Mouse (Mus musculus): ENCODE measurements around the gene Homer1. TPM values are rescaled to one million over a fixed set of nuclear protein-coding genes. Genes with fewer than 3 reads are reported as not detected.

Homer1 gene
- polyA plus RNA-seq, 1 experiment from 2014 or later: 4.4 TPM

DNA sequence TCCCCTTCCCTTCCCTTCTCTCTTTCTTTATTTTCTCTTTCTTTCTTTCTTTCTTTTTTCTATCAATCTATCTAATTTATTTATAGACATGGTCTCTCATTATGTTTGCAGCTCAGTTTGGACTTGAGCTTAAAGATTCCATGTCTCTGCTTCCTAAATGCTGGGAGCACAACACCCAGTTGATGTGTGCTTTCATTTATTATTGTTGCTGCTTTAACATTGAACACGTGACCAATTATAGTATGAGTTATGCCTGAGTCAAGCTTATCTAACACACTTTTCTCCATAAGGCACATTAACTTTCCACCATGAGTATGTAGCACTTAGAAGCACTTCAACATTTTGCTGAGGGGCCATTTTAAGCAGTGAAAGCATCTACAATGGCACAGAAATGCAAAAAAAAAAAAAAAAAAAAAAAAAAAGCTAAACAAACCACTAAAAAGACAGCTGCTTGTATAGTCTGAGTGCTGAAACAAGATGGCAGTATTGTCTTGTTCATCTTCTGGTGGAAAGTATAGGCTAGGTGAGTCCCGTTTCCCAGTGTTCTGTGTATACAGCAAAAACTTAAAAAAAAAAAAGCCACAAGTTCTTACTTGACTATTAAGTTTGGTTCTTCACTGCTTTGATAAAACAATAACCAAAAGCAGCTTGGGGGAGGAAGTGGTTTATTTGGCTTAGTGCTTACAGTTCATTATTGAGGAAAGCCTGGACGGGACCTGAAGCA is 41.3 kb downstream of the Homer1 start:
- no peak overlapping the region for H3K9ac ChIP-seq
- H3K27ac ChIP-seq: no peak overlapping the region
- H3K9me3 ChIP-seq: no peaks in the 10 kb centered on the region
- H3K4me1 ChIP-seq: no peaks in the 10 kb centered on the region
- H3K36me3 ChIP-seq: no peaks in the 10 kb centered on the region
- 66% methylated on average over 3 of the region's 3 CpGs for WGBS
- no peak for ATAC-seq (ENCODE audit: borderline replicate concordance, extremely low read depth, low FRiP score, low TSS enrichment)
- H3K4me2 ChIP-seq: no peak overlapping the region
- no peaks in the 10 kb centered on the region for H3K27me3 ChIP-seq
- no peak overlapping the region for H3K4me3 ChIP-seq

DNA sequence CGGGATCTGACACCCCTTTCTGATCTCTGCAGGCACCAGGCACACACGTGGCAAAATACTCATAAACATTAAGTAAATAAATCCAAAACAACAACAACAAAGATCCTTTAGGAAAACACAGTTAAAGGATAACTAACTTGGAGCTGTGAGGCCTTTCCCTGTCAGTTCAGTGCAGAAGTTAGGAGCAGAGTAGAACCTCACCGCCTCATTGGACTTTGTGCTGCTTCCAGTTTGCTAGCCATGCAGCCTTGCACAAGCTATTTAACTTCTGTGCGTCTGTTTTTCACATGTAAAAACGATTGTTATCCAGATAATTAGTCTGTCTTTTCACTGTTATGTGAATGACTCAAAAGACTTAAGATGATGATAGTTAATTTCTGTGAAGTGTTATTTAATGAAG is 43.2 kb downstream of the Homer1 start:
- no peaks in the 10 kb centered on the region for H3K27me3 ChIP-seq
- no peak overlapping the region for H3K27ac ChIP-seq
- no peak for ATAC-seq (ENCODE audit: borderline replicate concordance, extremely low read depth, low FRiP score, low TSS enrichment)
- H3K4me1 ChIP-seq: no peaks in the 10 kb centered on the region
- H3K9ac ChIP-seq: no peak overlapping the region
- no peak overlapping the region for H3K4me3 ChIP-seq
- no peak overlapping the region for H3K4me2 ChIP-seq
- 77% methylated on average over 5 of the region's 5 CpGs for WGBS
- H3K36me3 ChIP-seq: no peaks in the 10 kb centered on the region
- H3K9me3 ChIP-seq: no peaks in the 10 kb centered on the region

DNA sequence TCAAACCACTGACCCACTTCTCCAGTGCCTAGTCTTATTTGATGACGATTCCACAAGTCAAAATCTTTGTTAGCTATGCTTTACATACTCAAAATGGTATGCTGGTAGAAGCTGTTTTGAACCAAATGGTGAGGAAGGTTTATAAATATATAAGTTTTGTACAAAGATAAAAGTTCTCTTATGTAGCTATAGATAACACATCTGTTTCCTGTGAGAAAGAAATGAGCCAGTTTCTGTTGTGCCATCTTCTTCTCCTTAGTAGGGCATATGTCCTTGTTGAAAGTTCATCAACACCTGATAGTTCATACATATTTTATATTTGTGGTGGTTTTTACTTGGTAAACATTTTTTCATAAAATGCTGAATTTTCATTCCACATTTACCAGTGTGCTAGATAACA is 45.0 kb downstream of the Homer1 start:
- no peak overlapping the region for H3K4me3 ChIP-seq
- WGBS: 78% methylated on average over 1 of the region's 1 CpGs
- no peaks in the 10 kb centered on the region for H3K27me3 ChIP-seq

DNA sequence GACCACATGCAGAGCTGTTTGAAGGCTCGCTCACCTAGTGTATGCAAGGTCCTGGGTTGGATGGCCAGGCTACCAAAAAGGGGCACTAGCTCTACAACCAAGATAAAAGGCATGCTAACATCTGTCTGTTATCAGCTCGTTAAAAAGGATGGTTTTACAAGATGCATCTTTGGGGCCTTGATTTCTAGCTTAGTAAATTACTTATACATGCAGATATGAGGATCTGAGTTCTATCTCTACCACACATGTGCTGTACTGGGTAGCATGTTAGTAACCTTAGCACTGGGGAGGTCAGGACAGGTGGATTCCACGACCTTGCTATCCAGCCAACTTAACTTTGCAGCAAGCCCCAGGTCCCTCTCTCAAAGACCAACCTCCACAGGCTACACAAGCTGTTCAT is 46.4 kb downstream of the Homer1 start:
- Histone ChIP-seq H3K9me3 (no peaks in the 10 kb centered on the region), H3K4me1 (no peaks in the 10 kb centered on the region), H3K4me2 (no peak overlapping the region), H3K27me3 (no peaks in the 10 kb centered on the region), H3K4me3 (no peak overlapping the region), H3K27ac (no peak overlapping the region), H3K36me3 (no peaks in the 10 kb centered on the region), H3K9ac (no peak overlapping the region)
- WGBS: 88% methylated on average over 3 of the region's 3 CpGs
- ATAC-seq (ENCODE audit: borderline replicate concordance, extremely low read depth, low FRiP score, low TSS enrichment): no peak

More for the DNA sequence above, 45.0 kb downstream of the Homer1 start:
- Histone ChIP-seq H3K4me2 (no peak overlapping the region), H3K36me3 (no peaks in the 10 kb centered on the region), H3K9me3 (no peaks in the 10 kb centered on the region), H3K9ac (no peak overlapping the region), H3K27ac (no peak overlapping the region), H3K4me1 (no peaks in the 10 kb centered on the region)
- ATAC-seq (ENCODE audit: borderline replicate concordance, extremely low read depth, low FRiP score, low TSS enrichment): no peak

DNA sequence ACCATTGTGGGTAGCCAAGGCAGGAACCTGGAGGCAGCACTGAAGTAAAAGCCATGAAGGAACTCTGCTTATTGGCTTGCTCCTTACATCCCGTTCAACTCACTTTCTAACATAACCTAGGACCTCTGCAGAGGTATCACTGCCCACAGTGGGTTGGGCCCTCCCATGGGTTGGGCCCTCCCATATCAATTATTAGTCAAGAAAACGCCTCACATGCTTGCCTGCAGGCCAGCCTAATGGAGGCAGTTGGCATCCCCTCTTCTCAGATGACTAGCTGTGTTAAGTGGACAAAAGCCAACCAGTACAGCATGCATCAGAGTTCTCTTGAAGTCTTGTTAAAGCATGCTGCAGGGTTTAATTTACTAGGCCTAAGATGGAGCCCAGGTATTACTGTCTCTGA is 52.6 kb downstream of the Homer1 start:
- no peak for ATAC-seq (ENCODE audit: borderline replicate concordance, extremely low read depth, low FRiP score, low TSS enrichment)
- Histone ChIP-seq H3K9me3 (no peaks in the 10 kb centered on the region), H3K9ac (no peak overlapping the region), H3K4me2 (no peak overlapping the region), H3K36me3 (no peaks in the 10 kb centered on the region), H3K4me3 (no peak overlapping the region), H3K27ac (no peak overlapping the region), H3K27me3 (no peaks in the 10 kb centered on the region), H3K4me1 (no peaks in the 10 kb centered on the region)
- 75% methylated on average over 2 of the region's 2 CpGs for WGBS

DNA sequence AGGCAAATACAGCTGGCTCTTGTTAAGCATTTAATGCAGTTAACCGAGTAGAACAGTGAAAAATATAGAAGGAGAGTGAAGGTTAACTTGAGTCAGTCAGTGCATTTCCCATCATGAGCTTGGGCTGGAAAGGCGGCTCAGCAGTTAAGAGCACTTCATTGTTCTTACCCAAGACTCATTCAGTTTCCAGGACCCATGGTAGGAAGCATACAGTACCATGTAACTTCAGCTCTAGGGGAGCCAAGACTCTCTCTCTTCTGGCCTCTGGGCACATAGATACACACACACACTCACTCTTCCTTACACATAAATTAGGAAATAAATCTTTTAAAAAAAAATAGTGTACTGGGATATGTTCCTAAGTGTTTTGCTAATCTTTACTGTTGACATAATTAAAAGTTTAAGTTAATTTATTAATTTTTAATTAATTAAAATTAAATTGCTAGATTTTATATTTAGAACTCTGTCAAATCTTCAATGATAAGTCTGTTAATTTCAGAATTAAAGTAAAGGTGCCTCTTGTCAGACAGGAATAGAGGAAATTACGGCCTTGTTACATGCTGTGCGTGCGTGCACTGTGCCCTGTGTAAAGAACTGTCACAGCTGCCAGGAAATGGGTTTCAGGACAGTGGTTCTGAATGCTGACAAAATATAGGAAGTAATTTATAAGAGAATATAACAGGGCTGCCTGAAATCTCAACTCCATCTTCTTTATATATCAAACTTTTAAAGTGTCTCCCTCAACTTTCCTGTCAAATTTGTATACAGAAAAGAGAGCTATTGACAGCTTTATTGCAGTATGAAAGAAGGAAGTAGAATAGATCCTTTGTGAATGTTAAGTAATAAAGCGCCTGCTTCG is 55.2 kb downstream of the Homer1 start:
- Histone ChIP-seq H3K4me2 (no peak overlapping the region), H3K27me3 (no peaks in the 10 kb centered on the region), H3K36me3 (no peaks in the 10 kb centered on the region), H3K9ac (no peak overlapping the region), H3K4me1 (no peaks in the 10 kb centered on the region), H3K9me3 (no peaks in the 10 kb centered on the region), H3K4me3 (no peak overlapping the region), H3K27ac (no peak overlapping the region)
- WGBS: 63% methylated on average over 7 of the region's 7 CpGs
- ATAC-seq (ENCODE audit: borderline replicate concordance, extremely low read depth, low FRiP score, low TSS enrichment): no peak

DNA sequence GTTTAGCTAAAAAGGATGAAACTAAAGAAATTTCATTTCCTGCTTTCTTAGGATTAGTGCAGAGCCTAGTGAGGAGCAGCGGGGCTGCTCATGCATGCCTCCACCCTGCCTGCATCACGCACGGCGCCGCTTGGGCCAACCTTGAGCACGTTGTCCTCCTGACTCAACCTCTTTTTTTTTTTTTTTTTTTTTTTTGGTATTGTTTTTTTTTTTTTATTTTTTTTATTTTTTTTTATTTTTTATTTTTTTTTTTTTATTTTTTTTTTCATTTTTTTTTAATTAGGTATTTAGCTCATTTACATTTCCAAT is 55.8 kb downstream of the Homer1 start:
- Histone ChIP-seq H3K9me3 (no peaks in the 10 kb centered on the region), H3K36me3 (no peaks in the 10 kb centered on the region), H3K4me1 (no peaks in the 10 kb centered on the region), H3K4me3 (no peak overlapping the region), H3K27me3 (no peaks in the 10 kb centered on the region), H3K4me2 (no peak overlapping the region), H3K9ac (no peak overlapping the region), H3K27ac (no peak overlapping the region)
- 91% methylated on average over 6 of the region's 6 CpGs for WGBS
- ATAC-seq (ENCODE audit: borderline replicate concordance, extremely low read depth, low FRiP score, low TSS enrichment): no peak

DNA sequence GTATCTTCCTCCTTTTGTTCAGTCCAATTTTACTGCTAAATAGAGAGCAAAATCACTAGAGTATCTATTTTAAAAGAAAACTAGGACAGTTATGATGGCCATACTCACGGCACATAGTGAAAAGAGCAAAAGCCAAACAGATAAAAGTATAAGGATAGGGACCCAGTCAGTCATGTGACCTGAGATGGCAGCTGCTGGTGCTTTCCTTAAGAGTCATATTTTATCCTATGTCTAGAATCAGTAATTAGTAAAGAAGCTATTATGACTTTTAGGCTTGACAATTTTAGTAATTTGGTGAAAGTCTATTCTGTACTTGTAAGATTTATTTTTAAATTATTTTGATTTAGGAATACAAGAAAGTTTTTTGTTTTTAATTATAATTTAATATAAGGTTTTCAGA is 59.1 kb downstream of the Homer1 start:
- H3K9ac ChIP-seq: no peak overlapping the region
- no peak overlapping the region for H3K27ac ChIP-seq
- WGBS: 86% methylated on average over 1 of the region's 1 CpGs
- H3K36me3 ChIP-seq: no peaks in the 10 kb centered on the region
- no peaks in the 10 kb centered on the region for H3K4me1 ChIP-seq
- ATAC-seq (ENCODE audit: borderline replicate concordance, extremely low read depth, low FRiP score, low TSS enrichment): no peak
- no peak overlapping the region for H3K4me3 ChIP-seq
- no peaks in the 10 kb centered on the region for H3K27me3 ChIP-seq
- H3K4me2 ChIP-seq: no peak overlapping the region
- H3K9me3 ChIP-seq: no peaks in the 10 kb centered on the region

DNA sequence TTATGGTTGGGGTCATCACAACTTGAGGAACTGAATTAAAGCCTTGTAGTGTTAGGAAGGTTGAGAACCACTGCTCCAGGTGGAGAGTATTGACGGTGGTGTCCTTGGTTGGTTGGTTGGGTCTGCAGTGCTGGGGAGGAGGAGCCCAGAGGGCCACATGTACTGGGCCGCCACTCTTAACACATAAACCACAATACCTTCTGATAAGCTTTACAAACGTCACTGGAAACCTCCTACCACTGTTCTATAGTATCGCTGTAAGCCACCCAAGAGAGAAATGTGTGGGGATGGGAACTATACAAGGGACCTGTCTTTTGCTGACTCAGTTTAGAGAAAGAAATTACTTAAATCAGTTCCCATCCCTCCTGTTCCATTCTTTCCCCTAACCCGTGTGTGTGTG is 68.1 kb downstream of the Homer1 start:
- no peaks in the 10 kb centered on the region for H3K36me3 ChIP-seq
- no peak overlapping the region for H3K27ac ChIP-seq
- 83% methylated on average over 5 of the region's 5 CpGs for WGBS
- no peak overlapping the region for H3K4me2 ChIP-seq
- no peak overlapping the region for H3K9ac ChIP-seq
- H3K4me3 ChIP-seq: no peak overlapping the region
- ATAC-seq (ENCODE audit: borderline replicate concordance, extremely low read depth, low FRiP score, low TSS enrichment): no peak
- no peaks in the 10 kb centered on the region for H3K4me1 ChIP-seq
- no peaks in the 10 kb centered on the region for H3K9me3 ChIP-seq
- no peaks in the 10 kb centered on the region for H3K27me3 ChIP-seq

DNA sequence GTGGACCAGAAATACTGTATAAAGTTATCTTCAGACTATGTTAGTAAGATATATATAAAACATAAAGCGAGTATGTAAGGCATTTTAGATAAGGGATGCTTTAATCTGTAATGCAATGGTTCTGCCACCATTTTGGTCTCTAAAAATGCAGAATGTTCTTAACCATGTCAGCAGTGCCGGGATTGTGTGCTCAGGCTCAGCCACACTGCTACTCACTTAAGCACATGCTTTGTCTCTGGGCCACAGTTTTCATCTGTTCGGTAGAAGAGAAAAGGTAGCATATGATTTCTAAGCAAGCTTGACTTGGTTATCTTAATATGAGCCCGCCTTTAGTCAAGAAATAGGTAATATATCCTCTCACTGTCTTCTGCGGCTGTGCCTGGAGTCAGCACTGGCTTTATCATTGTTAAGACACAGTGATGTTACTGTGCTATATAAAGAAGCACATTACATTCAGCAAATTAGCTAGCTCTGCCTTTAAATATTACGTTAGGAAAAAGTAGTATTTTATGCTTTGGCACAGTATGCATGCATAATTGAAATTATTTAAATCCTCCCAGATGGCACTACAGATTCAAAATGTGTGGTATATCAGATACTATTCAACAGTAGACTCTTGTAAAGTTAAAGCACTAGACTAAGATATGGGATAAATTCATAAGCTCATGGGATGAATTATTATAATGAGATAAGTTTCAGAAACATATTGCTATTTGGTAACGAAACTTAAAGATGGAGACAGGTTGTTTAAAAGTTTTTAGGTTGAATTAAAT is 69.6 kb downstream of the Homer1 start:
- no peak overlapping the region for H3K9ac ChIP-seq
- H3K4me3 ChIP-seq: no peak overlapping the region
- H3K4me1 ChIP-seq: no peaks in the 10 kb centered on the region
- H3K27me3 ChIP-seq: no peaks in the 10 kb centered on the region
- H3K4me2 ChIP-seq: no peak overlapping the region
- ATAC-seq (ENCODE audit: borderline replicate concordance, extremely low read depth, low FRiP score, low TSS enrichment): no peak
- 82% methylated on average over 7 of the region's 7 CpGs for whole genome bisulfite sequencing
- no peak overlapping the region for H3K27ac ChIP-seq
- no peaks in the 10 kb centered on the region for H3K36me3 ChIP-seq
- H3K9me3 ChIP-seq: no peaks in the 10 kb centered on the region

DNA sequence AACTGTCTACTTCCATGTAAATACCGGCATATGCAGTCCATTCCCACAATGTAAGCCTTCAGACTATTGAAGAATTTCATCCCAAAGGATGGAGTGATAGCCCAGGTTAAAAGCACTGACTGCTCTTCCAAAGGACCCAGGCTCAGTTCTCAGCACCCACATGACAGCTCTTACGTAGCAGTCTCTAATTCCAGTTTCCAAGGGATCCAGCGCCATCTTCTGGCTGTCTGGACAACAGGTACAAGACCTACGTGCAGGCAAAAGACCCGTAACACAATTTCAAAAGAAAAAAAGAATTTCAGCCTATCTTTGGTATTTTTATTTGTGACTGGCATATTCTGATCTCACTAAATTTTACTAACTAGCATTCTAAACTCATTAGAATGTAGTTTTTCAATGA is 75.0 kb downstream of the Homer1 start:
- H3K9me3 ChIP-seq: no peaks in the 10 kb centered on the region
- H3K27ac ChIP-seq: no peak overlapping the region
- no peak for ATAC-seq (ENCODE audit: borderline replicate concordance, extremely low read depth, low FRiP score, low TSS enrichment)
- H3K36me3 ChIP-seq: no peaks in the 10 kb centered on the region
- no peaks in the 10 kb centered on the region for H3K4me1 ChIP-seq
- H3K9ac ChIP-seq: no peak overlapping the region
- H3K27me3 ChIP-seq: no peaks in the 10 kb centered on the region
- H3K4me3 ChIP-seq: no peak overlapping the region
- WGBS: 94% methylated on average over 5 of the region's 5 CpGs
- H3K4me2 ChIP-seq: no peak overlapping the region

DNA sequence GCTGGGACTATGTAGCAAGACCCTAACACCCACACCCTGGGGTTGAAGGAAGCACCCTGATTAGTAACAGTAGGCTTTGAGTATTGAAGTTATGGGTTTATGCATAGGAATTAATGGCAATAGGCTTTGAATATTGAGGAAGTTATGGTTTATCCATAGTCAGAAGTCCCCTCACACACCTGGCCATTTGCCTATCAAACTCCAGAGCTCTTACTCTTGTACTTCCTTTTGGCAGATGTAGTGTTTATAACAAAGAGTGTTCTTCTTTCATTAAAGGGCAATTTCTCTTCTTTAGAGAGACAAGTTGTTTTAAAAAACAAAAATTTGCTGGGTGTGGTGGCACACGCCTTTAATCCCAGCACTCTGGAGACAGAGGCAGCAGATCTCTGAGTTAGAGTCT is 79.1 kb downstream of the Homer1 start:
- no peaks in the 10 kb centered on the region for H3K9me3 ChIP-seq
- H3K4me1 ChIP-seq: no peaks in the 10 kb centered on the region
- WGBS: 60% methylated on average over 1 of the region's 1 CpGs
- H3K27me3 ChIP-seq: no peaks in the 10 kb centered on the region
- H3K27ac ChIP-seq: no peak overlapping the region
- H3K36me3 ChIP-seq: no peaks in the 10 kb centered on the region
- H3K4me3 ChIP-seq: no peak overlapping the region
- H3K9ac ChIP-seq: no peak overlapping the region
- H3K4me2 ChIP-seq: no peak overlapping the region
- ATAC-seq (ENCODE audit: borderline replicate concordance, extremely low read depth, low FRiP score, low TSS enrichment): no peak

Data from lung, embryonic 15.5 days (tissue).